Mouse (Mus musculus) intestine, postnatal 0 days (tissue): ENCODE data around the gene Fam117b. TPM values are rescaled to one million over a fixed set of nuclear protein-coding genes. Genes with fewer than 3 reads are reported as not detected.

Experiments
- ATAC-seq: fragments of 200-750 bp; cut with Nextera tagmentation; 2 replicates; pipeline ENCODE4 v1.8.0; 2017; ENCODE audit warnings: mild to moderate bottlenecking, moderate TSS enrichment, moderate library complexity
- H3K27ac ChIP-seq: fragments of 300-500 bp; sonication (generic); 2 replicates; pipeline ENCODE4 v1.5.1; 2014; ENCODE audit warnings: mild to moderate bottlenecking, low read depth, low read length, moderate library complexity
- H3K27me3 ChIP-seq: fragments of 300-500 bp; sonication (generic); replicated peaks from 2 replicates; pipeline ENCODE4 v1.6.1; 2014; ENCODE audit warnings: low read length, mixed read lengths; ENCODE audit not compliant: control insufficient read depth, insufficient read depth
- H3K36me3 ChIP-seq: fragments of 300-500 bp; sonication (generic); 2 replicates; pipeline ENCODE4 v1.6.1; 2014; ENCODE audit warnings: mild to moderate bottlenecking, moderate library complexity; ENCODE audit not compliant: control insufficient read depth, insufficient read depth
- H3K4me1 ChIP-seq: fragments of 300-500 bp; sonication (generic); replicated peaks from 2 replicates; pipeline ENCODE4 v1.6.1; 2014; ENCODE audit warnings: antibody characterized with exemption, low read length, mixed read lengths; ENCODE audit not compliant: control insufficient read depth, insufficient read depth
- H3K4me2 ChIP-seq: fragments of 300-500 bp; sonication (generic); replicated peaks from 2 replicates; pipeline ENCODE4 v1.6.1; 2014; ENCODE audit warnings: low read depth, mild to moderate bottlenecking, moderate library complexity
- H3K4me3 ChIP-seq: fragments of 300-500 bp; sonication (generic); 2 replicates; pipeline ENCODE4 v1.5.1; 2014; ENCODE audit warnings: low read depth, low read length
- H3K9ac ChIP-seq: fragments of 300-500 bp; sonication (generic); 2 replicates; pipeline ENCODE4 v1.6.1; 2014; ENCODE audit warnings: mild to moderate bottlenecking, low read depth, low read length
- H3K9me3 ChIP-seq: fragments of 300-500 bp; sonication (generic); 2 replicates; pipeline ENCODE4 v1.6.1; 2016; ENCODE audit warnings: mixed run types; ENCODE audit not compliant: control insufficient read depth
- CTCF ChIP-seq: sonication (generic); IDR thresholded peaks from 2 replicates; pipeline ENCODE4 v1.5.1; 2016; ENCODE audit warnings: low read depth, mild to moderate bottlenecking, control low read depth, antibody characterized with exemption, moderate library complexity
- WGBS: fragments of 180-500 bp; shearing (Covaris S2); extraction: QIAGEN DNeasy Blood & Tissue Kit; methylation state at CpG from one replicate; pipeline ENCODE4 v1.1.7; 2014; 5-methylcytosine and 5-hydroxymethylcytosine counted together
- polyA plus RNA-seq: library from polyadenylated mRNA; unstranded; fragments of >200 nt; fragmentation: Nextera tagmentation; extraction: Ambion mirVana; gene quantifications from 2 replicates; pipeline ENCODE4 v1.2.1, GENCODE M21; 2015

The Fam117b gene
- polyA plus RNA-seq, 1 experiment from 2014 or later, result 3.7 TPM

DNA sequence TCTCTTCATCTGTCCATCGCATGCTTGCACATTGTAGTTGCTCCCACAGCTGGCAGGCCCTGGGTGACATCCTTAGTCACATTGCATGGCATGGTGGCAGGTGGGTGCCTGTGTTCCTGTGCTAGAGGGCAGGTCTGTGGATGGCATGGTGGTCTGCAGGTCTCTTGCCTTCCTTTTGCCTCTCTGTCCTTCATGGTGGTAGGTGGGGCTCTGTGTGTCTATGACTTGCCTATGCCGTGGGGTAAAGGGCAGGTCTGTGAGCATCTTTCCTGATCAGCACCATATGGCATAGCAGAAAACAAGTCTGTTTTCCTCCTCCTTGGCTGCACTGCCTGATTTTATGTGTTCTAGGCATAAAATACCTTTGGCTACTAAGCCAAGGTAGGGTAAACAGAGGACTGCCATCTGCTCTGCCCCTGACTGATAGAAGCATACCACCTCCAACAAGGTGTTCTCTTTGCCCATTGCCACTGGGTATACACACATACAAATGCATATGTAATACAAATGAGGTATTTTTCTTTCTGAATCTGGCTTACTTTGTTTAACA lies 14.4 kb downstream of the Fam117b start:
- Histone ChIP-seq H3K4me3 (no peak overlapping the region), H3K4me1 (no peaks in the 10 kb centered on the region), H3K27ac (no peak overlapping the region), H3K4me2 (no peak overlapping the region), H3K9ac (no peak overlapping the region), H3K9me3 (no peaks in the 10 kb centered on the region), H3K36me3 (no peaks in the 10 kb centered on the region), H3K27me3 (no peaks in the 10 kb centered on the region)
- ATAC-seq, result no peak
- 80% methylated on average over 2 of the region's 2 CpGs for WGBS
- TF ChIP-seq CTCF, result no peak

GRCm38 (mm10) chr1:59930926-59931325 lies 18.1 kb downstream of the Fam117b start:
- Histone ChIP-seq H3K4me1 (no peaks in the 10 kb centered on the region), H3K4me2 (no peak overlapping the region)
- no peak for ATAC-seq

GRCm38 (mm10) chr1:59932991-59933390 lies 20.2 kb downstream of the Fam117b start:
- Histone ChIP-seq H3K36me3 (no peaks in the 10 kb centered on the region), H3K27ac (no peak overlapping the region), H3K9ac (no peak overlapping the region), H3K4me2 (no peak overlapping the region), H3K27me3 (no peaks in the 10 kb centered on the region), H3K4me1 (no peaks in the 10 kb centered on the region), H3K4me3 (no peak overlapping the region), H3K9me3 (no peaks in the 10 kb centered on the region)
- 91% methylated on average over 2 of the region's 2 CpGs for WGBS
- no peak for TF ChIP-seq CTCF
- no peak for ATAC-seq

More at GRCm38 (mm10) chr1:59930926-59931325, 18.1 kb downstream of the Fam117b start:
- no peak overlapping the region for H3K9ac ChIP-seq
- no peaks in the 10 kb centered on the region for H3K27me3 ChIP-seq
- no peaks in the 10 kb centered on the region for H3K36me3 ChIP-seq
- no peak overlapping the region for H3K27ac ChIP-seq
- no peaks in the 10 kb centered on the region for H3K9me3 ChIP-seq
- TF ChIP-seq CTCF, result no peak
- no peak overlapping the region for H3K4me3 ChIP-seq

GRCm38 (mm10) chr1:59941063-59941462 lies 28.3 kb downstream of the Fam117b start:
- no peak for TF ChIP-seq CTCF
- ATAC-seq, result no peak
- H3K36me3 ChIP-seq, result no peaks in the 10 kb centered on the region
- WGBS, result 92% methylated on average over 1 of the region's 1 CpGs
- H3K27ac ChIP-seq, result no peak overlapping the region
- H3K27me3 ChIP-seq, result no peaks in the 10 kb centered on the region
- no peak overlapping the region for H3K9ac ChIP-seq
- H3K4me2 ChIP-seq, result no peak overlapping the region
- no peaks in the 10 kb centered on the region for H3K9me3 ChIP-seq
- H3K4me3 ChIP-seq, result no peak overlapping the region
- H3K4me1 ChIP-seq, result no peaks in the 10 kb centered on the region

DNA sequence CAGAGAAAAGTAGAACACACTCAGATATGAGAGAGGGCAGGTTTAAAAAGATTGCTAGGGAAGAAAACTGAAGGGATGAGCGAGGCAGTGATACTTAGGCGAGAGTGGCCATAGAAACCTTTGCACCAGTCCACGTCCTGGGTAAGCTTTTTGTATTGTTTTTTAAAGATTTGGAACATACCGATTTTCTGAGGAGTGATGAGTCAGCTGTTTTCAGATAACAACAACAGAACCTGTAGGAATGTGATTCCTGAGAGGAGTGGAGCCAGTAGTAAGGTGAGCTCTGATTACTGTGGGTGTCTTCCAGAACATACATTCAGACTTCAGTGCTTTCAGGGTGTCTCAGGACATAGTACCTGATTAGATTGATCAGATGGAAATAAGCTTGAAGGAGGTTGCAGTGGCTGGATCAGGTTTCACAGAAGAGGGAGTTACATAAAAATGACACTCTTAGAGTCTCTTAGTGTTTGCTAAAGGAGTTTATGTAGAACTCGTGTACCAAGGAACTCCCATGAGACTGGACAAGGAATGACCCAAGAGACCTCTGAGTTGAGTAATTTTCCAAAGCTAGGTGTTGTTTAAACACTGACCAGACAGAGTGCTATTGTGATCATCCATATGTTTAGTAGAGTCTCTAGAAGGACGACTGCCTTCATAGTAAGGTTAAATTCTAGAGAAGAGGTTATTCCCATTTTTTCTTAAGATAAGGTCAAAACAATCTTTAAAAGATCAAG lies 29.4 kb downstream of the Fam117b start:
- Histone ChIP-seq H3K4me3 (no peak overlapping the region), H3K27me3 (no peaks in the 10 kb centered on the region), H3K9me3 (no peaks in the 10 kb centered on the region), H3K9ac (no peak overlapping the region), H3K4me2 (no peak overlapping the region), H3K4me1 (no peaks in the 10 kb centered on the region), H3K36me3 (no peaks in the 10 kb centered on the region), H3K27ac (no peak overlapping the region)
- ATAC-seq, result no peak
- 69% methylated on average over 6 of the region's 6 CpGs for WGBS
- no peak for TF ChIP-seq CTCF

DNA sequence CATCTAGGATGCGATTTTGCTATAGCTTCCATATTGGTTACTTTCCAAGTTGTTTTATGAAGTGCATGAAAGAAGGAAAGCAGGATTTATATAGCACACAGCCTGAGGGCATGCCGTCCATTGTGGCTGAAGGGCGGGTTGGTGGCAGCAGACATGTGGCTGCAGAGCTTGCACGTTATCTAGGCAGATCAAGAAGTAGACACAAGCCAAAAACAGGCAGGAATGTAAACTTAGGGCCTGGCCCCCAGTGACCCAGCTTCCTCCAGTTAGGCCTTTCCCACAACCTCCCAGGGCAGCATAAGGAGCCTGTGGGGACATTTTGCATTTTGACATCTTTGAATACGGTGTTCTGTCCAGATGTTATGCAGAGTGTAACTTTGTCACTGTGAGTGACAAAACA lies 31.0 kb downstream of the Fam117b start:
- no peak for TF ChIP-seq CTCF
- Histone ChIP-seq H3K27ac (no peak overlapping the region), H3K9me3 (no peaks in the 10 kb centered on the region), H3K4me3 (no peak overlapping the region), H3K27me3 (no peaks in the 10 kb centered on the region), H3K36me3 (no peaks in the 10 kb centered on the region), H3K4me2 (no peak overlapping the region), H3K4me1 (no peaks in the 10 kb centered on the region), H3K9ac (no peak overlapping the region)
- WGBS, result 61% methylated on average over 5 of the region's 5 CpGs
- ATAC-seq, result no peak
